Mouse (Mus musculus): ENCODE data around the gene Dnase2a. TPM values are rescaled to one million over a fixed set of nuclear protein-coding genes. Genes with fewer than 3 reads are reported as not detected.

Dnase2a gene
- polyA plus RNA-seq, 1 experiment, result 20.1 TPM

- no peaks in the 10 kb centered on the region for H3K36me3 ChIP-seq (ENCODE audit: control insufficient read depth, insufficient read depth, low read length)
- no peak for DNase-seq
- peaks cover 4% of the 10 kb centered on the region for H3K27me3 ChIP-seq (replicated peaks; ENCODE audit: control insufficient read depth, insufficient read depth, low read length)
- H3K4me1 ChIP-seq (ENCODE audit: control insufficient read depth, insufficient read depth, low read length), result no peaks in the 10 kb centered on the region
- no peak within 1 kb of the TSS for H3K27ac ChIP-seq (ENCODE audit: insufficient read depth, low read depth, low read length)
- TF ChIP-seq POLR2A (IDR thresholded peaks at IDR 0.05; ENCODE audit: low read depth, low read length), result no peak
- 0 out of 2 replicates have a peak, but pooled peaks have one; percentile 0 for TF ChIP-seq CTCF (conservative IDR thresholded peaks at IDR 0.05; ENCODE audit: insufficient read depth, insufficient read length, low read depth, low read length)
- no peak within 1 kb of the TSS for H3K4me3 ChIP-seq (ENCODE audit: insufficient read depth, low read depth, low read length)
- 12% methylated on average over 17 of the region's 17 CpGs for WGBS
Observed at GRCm38 (mm10) chr8:84946528-84947240, 38.3 kb downstream of the Dnase2a start, which contains the start of gene Rtbdn. TSS of gene Rtbdn (plus strand) at chr8:84946991.

GRCm38 (mm10) chr8:84947241-84947545 lies 38.8 kb downstream of the Dnase2a start:
- Histone ChIP-seq H3K27me3 (replicated peaks; ENCODE audit: control insufficient read depth, insufficient read depth, low read length) (peaks cover 4% of the 10 kb centered on the region), H3K27ac (ENCODE audit: insufficient read depth, low read depth, low read length) (no peak overlapping the region), H3K36me3 (ENCODE audit: control insufficient read depth, insufficient read depth, low read length) (no peaks in the 10 kb centered on the region), H3K4me3 (ENCODE audit: insufficient read depth, low read depth, low read length) (no peak overlapping the region), H3K4me1 (ENCODE audit: control insufficient read depth, insufficient read depth, low read length) (no peaks in the 10 kb centered on the region)
- WGBS, result 12% methylated on average over 9 of the region's 9 CpGs
- DNase-seq, result peak; percentile 50
- no peak for TF ChIP-seq POLR2A (IDR thresholded peaks at IDR 0.05; ENCODE audit: low read depth, low read length)
- 0 out of 2 replicates have a peak, but pooled peaks have one; percentile 0 for TF ChIP-seq CTCF (conservative IDR thresholded peaks at IDR 0.05; ENCODE audit: insufficient read depth, insufficient read length, low read depth, low read length)

GRCm38 (mm10) chr8:84949753-84950152 lies 41.4 kb downstream of the Dnase2a start:
- no peak for DNase-seq
- TF ChIP-seq CTCF (conservative IDR thresholded peaks at IDR 0.05; ENCODE audit: insufficient read depth, insufficient read length, low read depth, low read length) (no peak), POLR2A (IDR thresholded peaks at IDR 0.05; ENCODE audit: low read depth, low read length) (no peak)
- 16% methylated on average over 12 of the region's 12 CpGs for WGBS
- H3K27me3 ChIP-seq (replicated peaks; ENCODE audit: control insufficient read depth, insufficient read depth, low read length), result peaks cover 4% of the 10 kb centered on the region
- H3K4me1 ChIP-seq (ENCODE audit: control insufficient read depth, insufficient read depth, low read length), result no peaks in the 10 kb centered on the region
- no peak overlapping the region for H3K27ac ChIP-seq (ENCODE audit: insufficient read depth, low read depth, low read length)
- no peaks in the 10 kb centered on the region for H3K36me3 ChIP-seq (ENCODE audit: control insufficient read depth, insufficient read depth, low read length)
- H3K4me3 ChIP-seq (ENCODE audit: insufficient read depth, low read depth, low read length), result no peak overlapping the region

- H3K4me3 ChIP-seq (ENCODE audit: insufficient read depth, low read depth, low read length), result no peak overlapping the region
- no peaks in the 10 kb centered on the region for H3K36me3 ChIP-seq (ENCODE audit: control insufficient read depth, insufficient read depth, low read length)
- no peak overlapping the region for H3K27ac ChIP-seq (ENCODE audit: insufficient read depth, low read depth, low read length)
- DNase-seq, result peak; percentile 67
- 8% methylated on average over 18 of the region's 18 CpGs for WGBS
- TF ChIP-seq CTCF (conservative IDR thresholded peaks at IDR 0.05; ENCODE audit: insufficient read depth, insufficient read length, low read depth, low read length), result no peak
- no peak for TF ChIP-seq POLR2A (IDR thresholded peaks at IDR 0.05; ENCODE audit: low read depth, low read length)
- H3K4me1 ChIP-seq (ENCODE audit: control insufficient read depth, insufficient read depth, low read length), result no peaks in the 10 kb centered on the region
- no peaks in the 10 kb centered on the region for H3K27me3 ChIP-seq (replicated peaks; ENCODE audit: control insufficient read depth, insufficient read depth, low read length)
Observed at GRCm38 (mm10) chr8:84952612-84953255, 44.4 kb downstream of the Dnase2a start.

GRCm38 (mm10) chr8:84956768-84957167 lies 48.4 kb downstream of the Dnase2a start:
- no peak overlapping the region for H3K4me3 ChIP-seq (ENCODE audit: insufficient read depth, low read depth, low read length)
- DNase-seq, result peak; percentile 63
- H3K36me3 ChIP-seq (ENCODE audit: control insufficient read depth, insufficient read depth, low read length), result no peaks in the 10 kb centered on the region
- TF ChIP-seq CTCF (conservative IDR thresholded peaks at IDR 0.05; ENCODE audit: insufficient read depth, insufficient read length, low read depth, low read length), result peak; percentile 73
- TF ChIP-seq POLR2A (IDR thresholded peaks at IDR 0.05; ENCODE audit: low read depth, low read length), result no peak
- no peaks in the 10 kb centered on the region for H3K27me3 ChIP-seq (replicated peaks; ENCODE audit: control insufficient read depth, insufficient read depth, low read length)
- WGBS, result 55% methylated on average over 2 of the region's 2 CpGs
- no peaks in the 10 kb centered on the region for H3K4me1 ChIP-seq (ENCODE audit: control insufficient read depth, insufficient read depth, low read length)
- H3K27ac ChIP-seq (ENCODE audit: insufficient read depth, low read depth, low read length), result no peak overlapping the region

- Histone ChIP-seq H3K36me3 (ENCODE audit: control insufficient read depth, insufficient read depth, low read length) (no peaks in the 10 kb centered on the region), H3K27ac (ENCODE audit: insufficient read depth, low read depth, low read length) (no peak overlapping the region), H3K27me3 (replicated peaks; ENCODE audit: control insufficient read depth, insufficient read depth, low read length) (no peaks in the 10 kb centered on the region), H3K4me1 (ENCODE audit: control insufficient read depth, insufficient read depth, low read length) (no peaks in the 10 kb centered on the region), H3K4me3 (ENCODE audit: insufficient read depth, low read depth, low read length) (no peak overlapping the region)
- DNase-seq, result no peak
- TF ChIP-seq POLR2A (IDR thresholded peaks at IDR 0.05; ENCODE audit: low read depth, low read length), result no peak
- TF ChIP-seq CTCF (conservative IDR thresholded peaks at IDR 0.05; ENCODE audit: insufficient read depth, insufficient read length, low read depth, low read length), result no peak
- WGBS, result 79% methylated on average over 7 of the region's 7 CpGs
Observed at GRCm38 (mm10) chr8:84959811-84960210, 51.5 kb downstream of the Dnase2a start.

- DNase-seq, result no peak
- no peaks in the 10 kb centered on the region for H3K36me3 ChIP-seq (ENCODE audit: control insufficient read depth, insufficient read depth, low read length)
- H3K27ac ChIP-seq (ENCODE audit: insufficient read depth, low read depth, low read length), result no peak overlapping the region
- H3K4me1 ChIP-seq (ENCODE audit: control insufficient read depth, insufficient read depth, low read length), result peaks cover 10% of the 10 kb centered on the region
- 81% methylated on average over 4 of the region's 4 CpGs for WGBS
- H3K4me3 ChIP-seq (ENCODE audit: insufficient read depth, low read depth, low read length), result no peak overlapping the region
- TF ChIP-seq POLR2A (IDR thresholded peaks at IDR 0.05; ENCODE audit: low read depth, low read length), result no peak
- TF ChIP-seq CTCF (conservative IDR thresholded peaks at IDR 0.05; ENCODE audit: insufficient read depth, insufficient read length, low read depth, low read length), result no peak
- no peaks in the 10 kb centered on the region for H3K27me3 ChIP-seq (replicated peaks; ENCODE audit: control insufficient read depth, insufficient read depth, low read length)
Observed at GRCm38 (mm10) chr8:84963952-84964351, 55.6 kb downstream of the Dnase2a start.
